Mouse (Mus musculus): ENCODE data around the gene Dab2ip.
A peak's percentile ranks its signal among the peaks of the same experiment; 100 is the strongest.

Dab2ip gene

DNA sequence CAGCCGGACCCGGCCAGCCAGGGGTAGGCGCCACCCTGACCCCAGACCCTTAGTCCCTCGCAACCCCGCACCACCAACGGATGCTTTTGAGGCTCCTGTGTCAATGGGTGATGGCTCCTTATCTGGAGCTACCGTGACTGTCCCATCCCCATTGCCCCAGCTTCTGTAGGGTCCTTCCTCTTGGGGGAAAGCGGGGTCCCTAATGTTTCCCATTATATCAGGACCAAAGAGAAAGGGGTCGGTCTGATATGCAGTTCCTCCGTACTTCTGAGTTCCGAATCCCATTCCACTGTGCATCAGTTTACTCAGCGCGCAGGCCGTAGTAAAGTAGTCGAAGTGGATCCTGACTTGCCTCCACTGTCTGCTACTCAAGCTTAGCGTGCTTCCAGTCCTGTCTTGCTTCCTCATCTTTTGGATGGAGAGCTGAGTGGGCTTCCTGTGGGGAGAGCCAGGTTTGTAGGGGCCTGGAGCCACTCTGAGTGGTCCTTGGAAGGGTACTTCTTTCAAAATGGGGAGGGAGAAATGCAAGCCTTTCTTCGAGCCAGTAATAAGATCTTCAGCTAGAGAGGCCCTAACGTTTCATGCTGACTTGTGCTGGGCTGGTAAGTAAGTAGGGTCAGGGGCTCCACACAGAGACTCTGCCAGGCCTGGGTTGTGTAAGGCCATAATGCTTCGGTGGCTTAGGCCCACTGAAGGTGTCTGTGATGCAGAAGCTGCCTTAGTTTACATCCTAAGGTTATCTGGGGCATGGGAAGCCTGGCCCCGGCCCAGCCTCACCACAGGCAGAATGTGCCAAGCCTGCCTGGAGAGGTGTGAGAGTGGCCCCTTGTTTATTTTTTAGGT lies 64.4 kb downstream of the Dab2ip start:
- no peak for DNase-seq (ENCODE audit: low read depth, low spot score)

DNA sequence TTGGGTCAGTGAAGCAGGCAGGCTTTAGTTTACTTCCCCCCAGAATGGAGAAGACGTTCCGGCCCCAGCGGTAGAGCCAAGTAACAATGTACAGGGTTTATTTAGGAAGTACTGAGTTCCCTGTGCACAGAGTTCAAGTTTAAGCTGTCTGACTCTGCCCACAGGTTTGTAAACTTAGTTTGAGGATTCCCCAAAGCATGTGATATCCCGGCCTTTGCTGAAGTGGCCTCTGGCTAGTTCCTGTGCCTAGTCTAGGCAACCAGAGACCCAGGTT lies 65.0 kb downstream of the Dab2ip start:
- no peak for DNase-seq (ENCODE audit: low read depth, low spot score)

- DNase-seq (ENCODE audit: low read depth, low spot score) = no peak
Observed at GRCm38 (mm10) chr2:35623431-35624148, 65.5 kb downstream of the Dab2ip start.

DNA sequence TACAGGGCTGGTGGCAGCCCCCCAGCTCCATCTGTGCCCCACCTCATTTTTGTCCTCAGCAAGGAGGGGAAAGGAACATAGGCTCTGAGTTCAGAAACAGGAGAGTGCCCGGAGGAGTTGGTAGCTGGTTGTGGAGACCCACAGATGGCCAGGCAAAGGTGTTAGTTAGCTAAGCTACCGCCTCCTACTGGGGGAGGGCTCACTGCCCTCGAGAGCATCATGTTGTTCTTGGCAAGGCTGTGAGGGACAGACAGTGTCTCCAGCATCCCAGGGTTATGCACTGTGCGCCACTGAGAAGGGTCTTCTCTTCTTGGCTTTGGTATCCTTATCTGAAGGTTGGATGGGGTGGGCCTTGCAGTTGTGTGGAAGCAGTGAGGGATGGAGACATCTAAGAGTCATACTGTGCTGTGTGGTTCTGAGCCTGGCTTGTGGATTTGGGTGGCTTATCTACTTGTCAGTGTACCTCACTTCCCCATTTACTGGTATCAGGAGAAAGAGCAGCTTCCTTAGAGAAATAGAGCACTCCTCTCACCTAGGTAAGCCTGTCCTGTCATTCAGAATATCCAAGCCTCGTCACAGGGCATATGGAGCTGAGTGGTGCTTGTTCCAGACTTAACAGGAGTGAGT lies 66.4 kb downstream of the Dab2ip start:
- DNase-seq (ENCODE audit: low read depth, low spot score) = no peak

DNA sequence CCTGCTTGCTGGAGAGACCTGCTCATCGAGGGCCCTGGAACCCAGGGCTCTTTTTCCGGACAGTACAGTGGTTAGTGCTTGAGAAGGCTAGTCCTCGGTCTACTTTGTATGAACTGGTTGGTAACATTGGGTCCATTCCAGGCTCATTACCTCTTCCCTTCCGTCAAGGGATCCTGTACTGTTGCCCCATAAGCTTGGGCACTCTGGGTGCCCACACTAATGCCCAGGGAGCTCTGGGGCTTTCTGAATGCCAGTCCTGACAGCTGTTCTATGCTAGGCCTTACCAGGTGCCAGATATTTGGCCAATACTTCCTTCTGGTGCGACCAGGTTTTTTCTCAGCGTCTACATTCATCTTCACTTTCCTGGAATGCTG lies 66.9 kb downstream of the Dab2ip start:
- no peak for DNase-seq (ENCODE audit: low read depth, low spot score)

DNA sequence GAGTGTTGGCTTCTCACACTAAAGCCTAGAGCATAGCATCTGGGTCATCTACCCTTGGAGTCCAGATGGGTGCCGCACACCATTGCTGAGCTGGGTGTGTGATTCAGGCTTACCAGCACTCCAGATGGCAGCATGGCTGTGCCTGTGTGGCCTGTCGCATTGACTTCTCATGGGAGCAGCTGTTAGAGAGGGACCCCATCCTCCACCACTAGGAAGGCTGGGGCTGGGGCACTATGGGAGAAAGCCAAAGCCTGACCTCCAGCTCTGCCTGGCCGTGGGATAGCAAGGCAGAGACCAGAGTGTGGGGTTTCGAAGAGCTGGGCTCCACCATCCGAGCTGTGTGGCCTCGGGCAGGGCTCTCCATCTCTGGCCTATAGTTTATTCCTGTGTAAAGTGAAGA lies 67.5 kb downstream of the Dab2ip start:
- no peak for DNase-seq (ENCODE audit: low read depth, low spot score)

- DNase-seq (ENCODE audit: low read depth, low spot score) = no peak
Observed at GRCm38 (mm10) chr2:35626181-35626727, 68.2 kb downstream of the Dab2ip start.

DNA sequence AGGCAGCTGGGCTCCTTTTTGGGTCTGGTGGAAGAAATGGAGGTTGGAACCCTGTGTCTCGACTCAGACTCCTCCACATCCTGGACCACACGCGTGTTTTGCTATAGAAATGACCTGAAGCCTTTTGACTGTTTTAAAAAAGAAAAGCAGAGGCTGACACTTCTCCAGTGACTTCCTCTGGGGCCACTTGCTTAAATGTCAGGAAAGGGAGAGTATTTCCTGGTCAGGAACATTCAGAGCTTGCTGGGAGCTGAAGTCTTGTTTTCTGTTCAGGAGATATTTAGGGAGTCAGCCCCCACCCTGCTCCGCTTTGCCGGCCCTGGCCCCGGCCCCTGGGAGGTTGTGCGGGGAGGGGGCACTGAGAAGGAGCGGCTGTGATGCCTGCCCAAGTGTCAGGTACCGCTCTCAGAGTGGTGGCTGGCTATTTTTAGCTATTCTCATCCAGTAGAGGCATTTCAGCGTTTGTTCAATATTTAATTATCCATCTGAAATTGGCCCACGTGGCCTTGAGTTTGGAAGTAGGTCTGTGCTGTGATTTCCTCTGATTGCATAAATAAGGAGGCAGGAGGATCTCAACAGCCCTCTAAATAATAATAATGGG lies 69.3 kb downstream of the Dab2ip start:
- no peak for DNase-seq (ENCODE audit: low read depth, low spot score)

- DNase-seq (ENCODE audit: low read depth, low spot score) = no peak
Observed at GRCm38 (mm10) chr2:35628052-35628451, 70.0 kb downstream of the Dab2ip start.

GRCm38 (mm10) chr2:35628656-35629055 lies 70.6 kb downstream of the Dab2ip start:
- DNase-seq (ENCODE audit: low read depth, low spot score) = no peak

- no peak for DNase-seq (ENCODE audit: low read depth, low spot score)
Observed at GRCm38 (mm10) chr2:35629126-35629525, 71.1 kb downstream of the Dab2ip start.

DNA sequence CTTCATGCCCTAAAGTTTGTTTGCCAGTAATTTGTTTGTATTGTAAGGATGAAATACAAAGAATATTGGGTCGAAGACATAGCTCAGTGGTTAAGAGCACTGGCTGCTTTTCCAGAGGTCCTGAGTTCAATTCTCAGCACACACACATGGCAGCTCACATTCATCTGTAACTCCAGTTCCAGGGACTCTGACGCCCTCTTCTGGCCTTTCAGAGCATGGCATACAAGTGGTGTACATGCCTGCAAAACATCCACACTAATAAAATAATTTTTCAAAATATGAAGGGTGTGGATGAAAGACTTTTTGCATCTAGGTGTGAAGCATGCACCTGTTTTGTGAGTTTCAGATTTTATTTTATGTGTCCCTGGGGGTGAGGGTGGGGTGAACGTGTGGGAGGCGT lies 75.3 kb downstream of the Dab2ip start:
- DNase-seq (ENCODE audit: low read depth, low spot score) = no peak

DNA sequence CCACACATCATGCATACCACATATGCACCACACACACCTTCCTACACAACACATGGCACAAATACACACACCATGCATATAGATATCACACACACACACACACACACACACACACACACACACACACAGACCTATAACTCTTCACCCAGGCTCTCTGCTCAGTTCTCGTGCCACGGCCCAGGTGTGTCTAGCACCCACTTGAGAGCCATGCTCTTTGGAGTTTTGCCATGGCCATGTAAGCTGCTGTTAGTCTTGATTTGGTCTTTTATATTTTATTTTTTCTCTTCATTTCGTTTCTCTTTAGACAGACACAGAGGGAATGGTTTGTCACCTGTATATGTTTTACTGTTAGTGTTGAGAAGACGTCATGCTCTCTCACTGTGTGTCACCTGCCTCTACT lies 76.9 kb downstream of the Dab2ip start:
- DNase-seq (ENCODE audit: low read depth, low spot score) = no peak

DNA sequence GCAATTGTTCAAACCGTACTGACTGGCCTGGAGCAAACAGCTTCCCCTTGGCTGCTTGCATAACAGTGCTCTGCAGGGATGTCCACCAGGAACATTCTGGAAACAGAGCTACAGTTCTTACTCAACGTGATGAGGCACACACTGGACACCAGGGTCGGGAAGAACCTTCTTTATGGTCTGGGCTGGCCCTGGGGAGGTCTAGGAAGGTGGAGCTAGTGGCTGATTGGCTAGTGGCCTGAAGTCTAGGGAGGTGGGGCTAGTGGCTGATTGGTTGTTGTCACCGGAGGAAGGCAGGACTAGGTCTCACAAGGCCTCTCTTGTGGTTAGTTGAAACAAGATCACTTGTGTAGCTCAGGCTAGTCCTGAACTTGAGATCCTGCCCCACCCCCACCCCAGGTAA lies 77.5 kb downstream of the Dab2ip start:
- no peak for DNase-seq (ENCODE audit: low read depth, low spot score)

GRCm38 (mm10) chr2:35637880-35638535 lies 79.9 kb downstream of the Dab2ip start:
- no peak for DNase-seq (ENCODE audit: low read depth, low spot score)

- no peak for DNase-seq (ENCODE audit: low read depth, low spot score)
Observed at GRCm38 (mm10) chr2:35639799-35640198, 81.7 kb downstream of the Dab2ip start.

DNA sequence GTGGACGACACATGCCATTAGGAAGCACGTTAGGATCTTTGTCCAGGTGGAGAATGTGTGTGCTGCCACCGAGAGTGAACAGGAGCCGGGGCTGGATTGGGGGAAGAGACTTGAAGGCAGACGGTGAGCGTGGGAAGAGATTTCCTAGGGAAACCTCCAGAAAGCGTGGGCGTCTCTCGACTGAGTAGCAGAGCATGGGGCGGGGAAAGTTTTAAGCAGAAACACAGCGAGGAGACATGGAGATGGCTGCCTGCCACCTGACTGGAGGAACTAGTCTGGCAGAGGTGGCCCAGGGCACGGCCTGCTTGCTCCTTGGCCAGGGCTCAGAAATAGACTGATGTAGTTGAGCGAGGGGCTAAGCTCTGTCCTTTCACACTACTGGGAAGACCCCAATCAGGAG lies 82.5 kb downstream of the Dab2ip start:
- no peak for DNase-seq (ENCODE audit: low read depth, low spot score)

DNA sequence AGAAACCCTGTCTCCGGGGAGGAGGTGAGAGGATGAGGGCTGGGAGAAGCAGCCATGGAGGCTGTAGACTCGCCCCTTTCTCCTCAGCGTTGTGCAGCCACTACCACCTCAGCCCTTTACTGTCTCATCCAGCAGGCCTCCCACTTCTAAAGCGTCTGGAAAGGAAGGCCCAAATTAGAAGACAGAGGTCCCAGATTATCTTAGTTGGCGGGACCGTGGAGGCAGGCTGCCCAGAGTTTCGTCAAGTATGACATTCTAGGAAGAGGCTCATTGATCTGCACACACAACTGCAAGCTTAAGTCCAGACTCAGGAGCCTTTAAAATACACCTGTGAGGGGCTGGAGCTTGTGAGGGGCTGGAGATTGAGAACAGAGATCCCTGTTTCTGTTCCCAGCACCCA lies 84.2 kb downstream of the Dab2ip start:
- no peak for DNase-seq (ENCODE audit: low read depth, low spot score)

DNA sequence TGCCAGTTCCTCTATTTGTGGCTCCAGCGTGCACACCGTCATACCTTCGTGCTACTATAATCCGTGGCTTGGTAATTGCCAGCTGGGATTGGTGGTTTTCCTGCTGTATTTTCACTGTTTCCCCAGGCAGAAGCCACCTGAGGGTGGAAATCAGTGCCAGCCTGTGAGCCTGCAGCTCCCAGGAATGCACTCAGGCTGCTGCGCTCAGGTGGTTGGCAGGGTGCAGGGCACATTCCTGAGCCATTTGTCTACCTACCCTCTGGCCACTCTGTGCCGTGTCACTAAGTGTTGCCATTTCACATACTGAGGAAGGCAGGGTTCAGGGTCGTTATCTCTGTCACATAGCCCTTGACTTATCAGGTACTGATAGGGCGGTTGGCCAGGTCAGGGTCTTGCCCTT lies 88.5 kb downstream of the Dab2ip start:
- DNase-seq (ENCODE audit: low read depth, low spot score) = no peak

GRCm38 (mm10) chr2:35649708-35650107 lies 91.6 kb downstream of the Dab2ip start:
- peak; percentile 77 for DNase-seq (ENCODE audit: low read depth, low spot score)

GRCm38 (mm10) chr2:35651297-35651731 lies 93.2 kb downstream of the Dab2ip start:
- DNase-seq (ENCODE audit: low read depth, low spot score) = peak; percentile 45

DNA sequence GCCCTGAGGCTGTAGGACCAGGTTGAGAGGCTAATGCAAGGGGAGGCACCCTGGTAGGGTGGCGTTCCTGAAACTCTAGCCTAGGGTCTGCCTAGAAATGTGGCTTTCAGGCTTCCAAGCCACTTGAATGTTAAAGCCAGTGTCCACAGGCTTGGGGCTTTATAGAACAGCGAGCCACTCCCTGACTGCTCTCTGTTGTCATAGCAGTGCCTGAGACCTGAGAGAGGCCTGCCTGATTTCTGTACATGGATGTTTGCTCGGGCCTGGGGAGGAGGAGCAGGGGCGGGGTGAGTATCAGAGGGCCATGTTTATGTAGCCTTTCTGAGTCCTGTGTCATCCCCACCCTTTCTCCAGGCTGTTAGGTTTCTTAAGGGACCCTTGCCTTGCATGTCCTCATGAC lies 94.9 kb downstream of the Dab2ip start:
- DNase-seq (ENCODE audit: low read depth, low spot score) = no peak

Measured in mesoderm, embryonic 11.5 days (tissue).